Comparison of ENCODE assay signal across 8 mouse cellular contexts in the genomic region with DNA sequence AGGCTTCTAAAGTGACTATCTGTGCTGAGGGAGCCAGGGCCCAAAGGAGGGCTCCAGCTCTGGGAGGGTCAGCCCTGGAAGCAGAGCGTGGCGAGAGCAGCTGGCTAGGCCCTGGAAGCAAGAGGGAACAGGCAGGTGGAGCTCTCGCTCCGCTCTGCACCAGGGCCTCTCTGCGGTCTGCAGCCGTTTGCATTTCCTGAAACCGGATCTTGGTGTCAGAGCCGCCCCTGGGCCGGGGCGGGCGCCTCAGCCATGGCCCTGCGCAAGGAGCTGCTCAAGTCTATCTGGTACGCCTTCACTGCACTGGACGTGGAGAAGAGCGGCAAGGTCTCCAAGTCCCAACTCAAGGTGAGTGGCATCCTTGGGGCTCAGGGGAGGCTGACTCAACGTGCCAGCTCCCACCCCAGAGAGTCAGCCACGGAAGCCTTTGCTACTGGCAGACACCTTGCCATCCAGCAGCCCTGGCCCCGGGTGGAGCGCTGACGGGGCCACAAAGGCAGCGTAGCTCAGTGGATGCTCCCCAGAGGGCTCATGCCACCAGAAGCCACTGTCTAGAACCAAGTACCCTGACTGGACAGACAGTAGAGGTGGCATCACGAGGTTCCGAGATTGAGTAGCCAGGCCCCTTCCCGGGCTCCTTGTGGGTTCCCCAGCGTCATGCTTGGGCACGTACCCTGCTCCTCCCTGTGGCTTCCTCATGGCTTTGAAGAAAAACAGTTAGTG. TPM values are rescaled to one million over a fixed set of nuclear protein-coding genes. Genes with fewer than 3 reads are reported as not detected.
DNase-seq lines count a peak whose midpoint lies in the region; ATAC-seq lines count a peak whose summit lies in the region.

A gene (plus strand): TSS at position 188 of the 723 bp plus-strand sequence.

- peak; percentile 76 to 81 for DNase-seq in CD8-positive naive resting alpha-beta T cell, adult 2 months (ENCODE audit: low read depth in 2 of 2, low spot score in 2 of 2)
- peak; percentile 85 for DNase-seq in adrenal gland, postnatal 10 days
- DNase-seq in heart, postnatal 25 days (ENCODE audit: low spot score) = peak; percentile 73
- peak; percentile 85 to 92 for DNase-seq in kidney, postnatal 4 days
- DNase-seq in retina, postnatal 1 day = peak; percentile 62
- DNase-seq in urinary bladder, postnatal 10 days (ENCODE audit: low spot score) = peak; percentile 32

- H3K27me3 ChIP-seq in forebrain, embryonic 12.5 days = peaks cover 14% of the 10 kb centered on the region; the same call in 1 of the 2 replicates

- peak within 1 kb of the TSS; percentile 7; the same call in 1 of the 2 replicates for H3K4me3 ChIP-seq in forebrain, embryonic 12.5 days (replicated peaks)
- peak within 1 kb of the TSS; percentile 79 for H3K4me3 ChIP-seq in macrophage (ENCODE audit: inconsistent target)

- intact Hi-C loops in heart, postnatal 25 days (cut with DNase I) = loop anchor here (2.0 to 5.0 kb wide), 3 partner anchors 15 to 160 kb away; a partner anchor contains a TSS

- ATAC-seq in forebrain, embryonic 12.5 days (ENCODE audit: low FRiP score) = no peak

- peak within 1 kb of the TSS; percentile 6; the same call in 1 of the 2 replicates for H3K27ac ChIP-seq in forebrain, embryonic 12.5 days
- H3K27ac ChIP-seq in macrophage = peak within 1 kb of the TSS; percentile 97

- peak within 1 kb of the TSS; percentile 38; the same call in 1 of the 2 replicates for H3K9ac ChIP-seq in forebrain, embryonic 12.5 days

- no peaks in the 10 kb centered on the region for H3K9me3 ChIP-seq in forebrain, embryonic 12.5 days

- peaks cover 46% of the 10 kb centered on the region for H3K79me2 ChIP-seq in macrophage (ENCODE audit: inconsistent target)

- H3K4me1 ChIP-seq in forebrain, embryonic 12.5 days = peaks cover 14% of the 10 kb centered on the region

- peak within 1 kb of the TSS; percentile 29 for H3K4me2 ChIP-seq in forebrain, embryonic 12.5 days

- peaks cover 26% of the 10 kb centered on the region for H3K36me3 ChIP-seq in forebrain, embryonic 12.5 days (replicated peaks)
- no peaks in the 10 kb centered on the region for H3K36me3 ChIP-seq in macrophage (ENCODE audit: inconsistent target)

- WGBS in forebrain, embryonic 12.5 days = 26% methylated on average over 26 of the region's 26 CpGs
- WGBS in macrophage (ENCODE audit: missing documents) = 1% methylated on average over 26 of the region's 26 CpGs

RNA-seq across cellular contexts. Expression of the gene that starts here (rescaled TPM):
- total RNA-seq in adrenal gland, postnatal 10 days (2021) = 1 to 10 TPM; 4.7 to 6.7 TPM
- 2.8 and 4.4 TPM in 2 replicates for polyA plus RNA-seq in forebrain, embryonic 12.5 days (2016; fragmentation: Nextera tagmentation; extraction: Ambion mirVana)
- total RNA-seq in heart, postnatal 25 days (2021) = 1 to 10 TPM; 2.4 to 2.8 TPM
- total RNA-seq in macrophage (2018; cell fraction: chromatin; rRNA removed) = 10 to 100 TPM in 20 of 26 experiments, 1 to 10 TPM in 6; 4.6 to 41.8 (median 24.5) TPM
- total RNA-seq in macrophage (2018; cell fraction: cytosol; rRNA removed) = 10 to 100 TPM; 12.0 to 36.5 (median 30.1) TPM
- 10 to 100 TPM in 24 of 26 experiments, 1 to 10 TPM in 2; 6.1 to 35.2 (median 23.3) TPM for total RNA-seq in macrophage (2018; cell fraction: nucleus; rRNA removed)
- 20.9 to 30.3 TPM (median 27.3 TPM) in 3 replicates for polyA plus RNA-seq in macrophage (2018)

Comparison
In these comparisons a context has a peak if more than half of its experiments do, and no peak if none do; other contexts are left out.
1. DNase-seq: peak in every context shown above with its lines; median percentile 88 in kidney, postnatal 4 days; 85 in adrenal gland, postnatal 10 days; 78 in CD8-positive naive resting alpha-beta T cell, adult 2 months; 73 in heart, postnatal 25 days; 62 in retina, postnatal 1 day; 32 in urinary bladder, postnatal 10 days.